Mouse (Mus musculus): ENCODE results near the gene Cfap73.

DNA sequence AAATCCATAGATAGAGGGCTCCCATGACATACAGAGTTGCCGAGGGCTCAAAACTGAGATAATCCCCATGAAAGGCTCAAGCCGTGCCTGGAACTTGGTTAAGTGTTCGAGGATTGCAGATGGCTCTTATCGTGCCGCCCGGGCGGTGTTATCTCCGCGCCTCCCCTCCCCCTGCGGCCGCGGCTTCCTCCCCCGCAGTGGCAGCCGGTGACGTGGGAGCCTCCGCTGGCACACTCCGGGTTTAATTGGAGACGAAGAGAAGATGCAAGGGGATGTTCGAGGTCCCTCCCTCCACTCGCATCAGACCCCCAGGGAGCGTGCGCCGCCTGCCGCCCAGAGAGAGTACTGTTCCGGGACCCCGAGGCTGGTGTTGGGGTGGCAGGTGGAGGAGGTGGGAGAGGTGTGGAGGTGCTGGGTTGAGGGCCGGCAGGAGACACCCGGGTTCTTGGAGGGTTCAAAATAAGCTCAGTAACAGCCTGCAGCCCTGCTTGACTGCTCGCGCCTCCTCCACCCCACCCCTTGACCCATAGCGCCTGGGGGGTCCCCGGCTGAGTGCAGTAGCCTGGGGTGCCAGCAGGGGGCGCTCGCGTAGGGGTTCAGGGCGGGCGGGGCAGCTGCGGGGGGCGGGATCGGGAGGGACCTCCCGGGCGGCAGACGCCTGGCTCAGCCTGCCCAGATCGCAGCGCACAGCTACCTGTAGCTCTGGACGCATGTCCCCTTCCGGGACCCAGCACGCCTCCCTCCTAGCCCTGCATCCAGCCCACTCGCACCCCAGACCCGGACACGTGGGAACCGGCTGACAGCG lies 14.7 kb upstream of the Cfap73 start, which contains the start of gene Rasal1:
- TF ChIP-seq CTCF (IDR thresholded peaks at IDR 0.05; ENCODE audit: low read depth, low read length) (peak; percentile 58; the same call in 1 of the 2 replicates), POLR2A (IDR thresholded peaks at IDR 0.05; ENCODE audit: extremely low read depth, insufficient read depth, low read length) (no peak)
